ENCODE assay signal across 8 mouse cellular contexts in the genomic region with DNA sequence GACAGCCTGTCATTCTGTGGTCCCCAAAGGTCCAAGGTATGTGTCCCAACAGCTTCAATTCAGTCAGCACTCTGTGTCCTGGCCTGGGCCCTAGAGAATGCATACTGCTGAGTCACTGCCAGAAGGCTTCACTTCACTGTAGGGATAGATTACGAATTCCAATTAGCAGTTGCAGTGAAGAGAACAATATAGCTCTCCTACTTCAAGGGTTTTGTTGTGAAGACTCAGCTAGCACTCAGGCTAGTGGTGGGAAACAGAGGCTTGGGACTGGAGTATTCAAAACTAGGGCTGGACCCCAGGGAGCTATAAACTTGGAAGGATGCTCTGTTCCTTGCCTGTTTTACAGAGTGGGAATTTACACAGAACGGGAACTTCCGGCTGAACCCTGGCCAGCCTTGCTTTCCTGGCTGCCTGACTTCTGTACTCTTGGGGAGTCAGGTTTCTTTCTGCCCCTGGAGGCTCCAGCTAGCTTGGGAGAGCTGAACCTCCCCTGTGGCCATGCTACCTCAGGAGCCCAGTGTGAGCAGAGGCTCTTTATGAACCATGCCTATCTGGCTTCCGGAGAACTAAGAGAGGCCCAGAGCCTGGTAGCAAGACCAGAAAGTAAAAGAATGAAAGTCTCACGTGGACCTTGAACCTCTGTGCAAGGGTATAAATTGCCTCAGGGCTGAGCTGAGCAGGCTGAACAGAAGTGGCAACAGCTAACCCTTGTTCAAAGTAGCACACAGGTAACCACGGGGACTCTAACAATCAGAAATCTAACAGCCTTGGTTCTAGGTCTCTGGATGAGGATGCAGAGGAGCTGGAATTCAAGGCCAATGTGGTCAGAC. TPM values are rescaled to one million over a fixed set of nuclear protein-coding genes. Genes with fewer than 3 reads are reported as not detected.
DNase-seq lines count a peak whose midpoint lies in the region; ATAC-seq and TF ChIP-seq lines count a peak whose summit lies in the region.

No protein-coding gene starts in this region.

- TF ChIP-seq POLR2A in thymus, adult 2 months (IDR thresholded peaks at IDR 0.05; ENCODE audit: control insufficient read depth, extremely low read depth, insufficient read depth, low read length, poor library complexity), result no peak

- H3K9ac ChIP-seq in lung, embryonic 16.5 days (ENCODE audit: low read length), result no peak overlapping the region
- H3K9ac ChIP-seq in embryonic facial prominence, embryonic 15.5 days, result no peak overlapping the region
- H3K9ac ChIP-seq in liver, embryonic 11.5 days (ENCODE audit: low read depth, low read length), result 0 out of 2 replicates have a peak overlapping the region, but pooled peaks have one; percentile 7

- TF ChIP-seq CTCF in thymus, adult 2 months (IDR thresholded peaks at IDR 0.05; ENCODE audit: borderline replicate concordance, control insufficient read depth, extremely low read depth, insufficient read depth, low read length, poor library complexity), result no peak

- 45% methylated on average over 6 of the region's 6 CpGs for WGBS in lung, embryonic 16.5 days
- 42% methylated on average over 6 of the region's 6 CpGs for WGBS in embryonic facial prominence, embryonic 15.5 days
- 59% methylated on average over 6 of the region's 6 CpGs for WGBS in liver, embryonic 11.5 days
- 71% methylated on average over 6 of the region's 6 CpGs for WGBS in thymus, adult 2 months

- no peak overlapping the region for H3K27ac ChIP-seq in lung, embryonic 16.5 days (ENCODE audit: low read length)
- H3K27ac ChIP-seq in embryonic facial prominence, embryonic 15.5 days (replicated peaks), result peak overlapping the region; percentile 48
- peak overlapping the region; percentile 6; the same call in 1 of the 2 replicates for H3K27ac ChIP-seq in liver, embryonic 11.5 days (ENCODE audit: low read depth, low read length)
- no peak overlapping the region for H3K27ac ChIP-seq in thymus, adult 2 months (ENCODE audit: control insufficient read depth, insufficient read depth, low read length)

- no peaks in the 10 kb centered on the region for H3K27me3 ChIP-seq in lung, embryonic 16.5 days (ENCODE audit: control insufficient read depth, insufficient read depth, low read depth, low read length)
- no peaks in the 10 kb centered on the region for H3K27me3 ChIP-seq in embryonic facial prominence, embryonic 15.5 days
- no peaks in the 10 kb centered on the region for H3K27me3 ChIP-seq in liver, embryonic 11.5 days (replicated peaks; ENCODE audit: control insufficient read depth, insufficient read depth, low read length)
- H3K27me3 ChIP-seq in thymus, adult 2 months (ENCODE audit: control insufficient read depth, insufficient read depth, low read length), result no peaks in the 10 kb centered on the region

- H3K4me1 ChIP-seq in lung, embryonic 16.5 days (replicated peaks; ENCODE audit: control insufficient read depth, insufficient read depth, low read length), result no peaks in the 10 kb centered on the region
- peaks cover 14% of the 10 kb centered on the region; the same call in 1 of the 2 replicates for H3K4me1 ChIP-seq in embryonic facial prominence, embryonic 15.5 days
- peaks cover 14% of the 10 kb centered on the region for H3K4me1 ChIP-seq in liver, embryonic 11.5 days (replicated peaks; ENCODE audit: control insufficient read depth, insufficient read depth, low read length)
- peaks cover 4% of the 10 kb centered on the region for H3K4me1 ChIP-seq in thymus, adult 2 months (replicated peaks; ENCODE audit: control insufficient read depth, insufficient read depth, low read length)

- no peaks in the 10 kb centered on the region for H3K36me3 ChIP-seq in lung, embryonic 16.5 days (ENCODE audit: control insufficient read depth, insufficient read depth, low read length)
- no peaks in the 10 kb centered on the region for H3K36me3 ChIP-seq in embryonic facial prominence, embryonic 15.5 days
- no peaks in the 10 kb centered on the region for H3K36me3 ChIP-seq in liver, embryonic 11.5 days (ENCODE audit: control insufficient read depth, insufficient read depth, low read length)
- no peaks in the 10 kb centered on the region for H3K36me3 ChIP-seq in thymus, adult 2 months (ENCODE audit: control insufficient read depth, insufficient read depth, low read length)

- DNase-seq in lung, postnatal 10 days, result no peak
- DNase-seq in heart, postnatal 4 days, result peak; percentile 47
- DNase-seq in liver, embryonic 11.5 days (ENCODE audit: low spot score), result no peak
- DNase-seq in layer of hippocampus, adult 11-12 months (ENCODE audit: low spot score), result no peak
- DNase-seq in thymus, adult 2 months, result no peak

- H3K4me2 ChIP-seq in lung, embryonic 16.5 days (ENCODE audit: low read depth, low read length), result no peak overlapping the region
- H3K4me2 ChIP-seq in embryonic facial prominence, embryonic 15.5 days (replicated peaks), result no peak overlapping the region
- H3K4me2 ChIP-seq in liver, embryonic 11.5 days, result no peak overlapping the region

- H3K9me3 ChIP-seq in lung, embryonic 16.5 days (ENCODE audit: control insufficient read depth, low read length), result no peaks in the 10 kb centered on the region
- no peaks in the 10 kb centered on the region for H3K9me3 ChIP-seq in embryonic facial prominence, embryonic 15.5 days (replicated peaks)
- no peaks in the 10 kb centered on the region for H3K9me3 ChIP-seq in liver, embryonic 11.5 days (ENCODE audit: control insufficient read depth, low read length)

- no peak overlapping the region for H3K4me3 ChIP-seq in lung, embryonic 16.5 days (ENCODE audit: low read length)
- H3K4me3 ChIP-seq in embryonic facial prominence, embryonic 15.5 days (replicated peaks), result no peak overlapping the region
- H3K4me3 ChIP-seq in liver, embryonic 11.5 days (ENCODE audit: low read depth, low read length), result no peak overlapping the region
- no peak overlapping the region for H3K4me3 ChIP-seq in thymus, adult 2 months (ENCODE audit: control insufficient read depth, insufficient read depth, low read length)

- ATAC-seq in lung, embryonic 16.5 days (ENCODE audit: low read depth), result peak; percentile 75
- ATAC-seq in embryonic facial prominence, embryonic 15.5 days (ENCODE audit: insufficient number of reproducible peaks, low FRiP score, low TSS enrichment, low read depth), result peak; percentile 24; the same call in 1 of the 2 replicates
- ATAC-seq in liver, embryonic 11.5 days (replicated peaks; ENCODE audit: low FRiP score), result peak; percentile 89
- ATAC-seq in frontal cortex, adult (ENCODE audit: low TSS enrichment), result no peak

RNA-seq across cellular contexts. Expression of gene Mrvi1, which starts 40.3 kb away (rescaled TPM):
- 6.7 and 8.4 TPM in 2 replicates for polyA plus RNA-seq in lung, embryonic 16.5 days (2015; fragmentation: Nextera tagmentation; extraction: Ambion mirVana)
- polyA plus RNA-seq in embryonic facial prominence, embryonic 15.5 days (2015; fragmentation: Nextera tagmentation; extraction: Ambion mirVana), result 1.3 and 2.1 TPM in 2 replicates
- total RNA-seq in heart, postnatal 4 days (2021), result 10 to 100 TPM; 10.4 to 13.2 TPM
- 20.7 and 25.2 TPM in 2 replicates for polyA plus RNA-seq in liver, embryonic 11.5 days (2014; fragmentation: Nextera tagmentation; extraction: Ambion mirVana)
- polyA plus RNA-seq in thymus, adult 2 months (2012; rRNA removed), result 3.2 and 4.2 TPM in 2 replicates

Comparison
In these comparisons a context has a peak if more than half of its experiments do, and no peak if none do; other contexts are left out.
1. H3K27ac ChIP-seq: peak in embryonic facial prominence, embryonic 15.5 days (single experiment) and liver, embryonic 11.5 days (single experiment); none in lung, embryonic 16.5 days (single experiment) and thymus, adult 2 months (single experiment).